Mouse (Mus musculus) common myeloid progenitor, adult 5-6 weeks (primary cell): ENCODE results near the gene Ngef. TPM values are rescaled to one million over a fixed set of nuclear protein-coding genes. Genes with fewer than 3 reads are reported as not detected.

Experiments
- ATAC-seq: replicated peaks from 2 replicates; pipeline ENCODE4 v1.8.0; 2016; ENCODE audit warnings: low read depth, mild to moderate bottlenecking, moderate TSS enrichment, inconsistent platforms; ENCODE audit not compliant: poor library complexity, severe bottlenecking
- total RNA-seq: library from RNA; stranded (forward); fragments of 200-1000, 187-1606 nt; gene quantifications from 2 replicates; pipeline ENCODE4 v1.2.3, GENCODE M21; 2017

Ngef gene
- not detected in 2 replicates for total RNA-seq

GRCm38 (mm10) chr1:87573800-87574215, at the start of gene Ngef:
TSS of gene Ngef (minus strand) at chr1:87573870.
- no peak for ATAC-seq

- ATAC-seq = no peak
These were observed 48.2 kb upstream of the Ngef start for GRCm38 (mm10) chr1:87621858-87622279.

GRCm38 (mm10) chr1:87621146-87621857, 47.6 kb upstream of the Ngef start:
- peak; percentile 13 for ATAC-seq

GRCm38 (mm10) chr1:87620693-87621092, 47.0 kb upstream of the Ngef start:
- ATAC-seq = peak; percentile 9

DNA sequence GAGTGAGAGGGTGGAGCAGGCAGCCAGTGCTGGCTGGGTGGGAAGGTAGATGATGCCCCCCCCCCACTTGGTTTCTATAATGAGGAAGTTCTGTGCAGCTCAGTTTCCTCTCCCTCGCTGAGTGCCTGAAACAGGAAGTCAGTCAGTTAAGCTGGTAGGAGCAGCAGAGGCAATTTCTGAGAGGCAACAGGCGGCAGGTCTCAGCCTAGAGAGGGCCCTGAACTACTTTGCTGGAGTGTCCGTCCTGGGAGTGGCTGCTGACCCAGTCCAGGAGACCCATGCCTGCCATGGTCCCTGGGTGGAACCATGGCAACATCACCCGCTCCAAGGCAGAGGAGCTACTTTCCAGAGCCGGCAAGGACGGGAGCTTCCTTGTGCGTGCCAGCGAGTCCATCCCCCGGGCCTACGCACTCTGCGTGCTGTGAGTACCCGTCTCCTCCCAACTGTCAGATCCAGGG, 46.6 kb upstream of the Ngef start, which contains the start of gene Inpp5d:
Gene Inpp5d (plus strand): TSS at position 102 of the 458 bp plus-strand sequence.
- peak; percentile 66 for ATAC-seq

DNA sequence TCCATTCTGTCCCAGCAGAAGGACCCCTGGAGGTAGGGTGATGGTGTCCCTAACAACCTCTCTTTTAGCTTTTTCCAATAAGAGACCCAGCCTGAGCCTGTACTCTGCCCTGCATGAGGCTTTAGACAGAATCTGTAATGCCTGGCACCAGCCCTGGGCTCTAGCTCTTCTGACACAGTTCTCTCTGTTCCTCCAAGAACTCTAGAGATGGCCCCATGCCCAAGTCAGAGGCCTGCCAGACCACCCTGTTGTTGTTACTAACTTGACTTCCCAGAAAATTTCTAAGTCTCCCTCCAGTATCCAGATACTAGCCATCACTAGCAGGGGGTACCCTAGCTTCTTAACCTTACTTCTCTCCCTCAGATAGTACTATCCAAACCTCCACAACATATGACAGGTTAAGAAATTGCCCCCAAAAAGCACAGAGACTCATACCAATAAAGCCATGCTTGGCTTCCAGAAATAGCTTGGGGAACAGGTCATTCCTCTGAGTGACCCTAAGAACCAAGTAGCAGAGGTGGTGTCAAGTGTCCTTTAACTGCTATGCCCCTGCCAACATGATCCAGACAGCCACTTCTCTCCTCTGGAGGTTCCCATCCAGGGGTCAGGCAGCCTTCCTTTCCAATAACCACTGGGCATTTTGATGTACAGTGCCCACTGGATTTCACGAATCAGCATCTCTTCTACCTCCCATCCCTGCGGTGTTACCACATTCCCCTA, 41.1 kb upstream of the Ngef start:
- no peak for ATAC-seq

GRCm38 (mm10) chr1:87608416-87609046, 34.9 kb upstream of the Ngef start:
- ATAC-seq = peak; percentile 27; the same call in 1 of the 2 replicates

DNA sequence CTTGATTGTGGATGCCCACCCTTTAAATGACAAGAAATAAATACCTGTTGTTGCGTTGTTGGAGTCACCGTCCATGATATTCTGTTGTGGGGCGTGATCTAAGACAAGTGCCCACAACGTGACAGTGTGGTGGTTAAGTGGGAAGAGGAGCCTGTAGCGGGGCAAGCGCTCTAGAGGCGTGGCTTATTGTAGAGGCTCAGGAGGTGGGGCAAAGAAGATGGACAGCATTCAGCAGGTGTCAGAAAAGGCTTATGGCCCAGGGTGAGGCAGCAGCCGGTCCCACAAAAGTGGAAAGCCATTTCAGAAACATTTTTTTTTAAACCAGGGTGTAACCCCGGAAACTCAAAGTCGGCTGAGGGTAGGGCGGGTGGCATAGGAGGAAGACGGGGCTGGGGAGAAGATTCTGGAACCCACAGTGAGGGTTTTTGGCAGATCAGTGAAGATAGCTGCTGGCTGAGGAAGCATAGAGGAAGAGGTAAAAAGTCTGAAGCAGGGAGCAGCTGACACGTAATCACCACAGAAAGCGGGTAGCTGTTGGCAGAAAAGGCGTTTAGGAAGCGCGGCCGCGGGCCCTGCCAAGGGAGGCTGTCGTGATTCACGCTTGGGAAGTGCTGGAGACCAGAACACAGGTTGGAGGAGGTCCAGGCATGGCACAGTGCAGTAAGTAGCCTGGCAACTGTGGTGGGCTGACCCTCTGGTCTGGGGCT, 33.9 kb upstream of the Ngef start:
- ATAC-seq = peak; percentile 74

GRCm38 (mm10) chr1:87605296-87605695, 31.6 kb upstream of the Ngef start:
- no peak for ATAC-seq

DNA sequence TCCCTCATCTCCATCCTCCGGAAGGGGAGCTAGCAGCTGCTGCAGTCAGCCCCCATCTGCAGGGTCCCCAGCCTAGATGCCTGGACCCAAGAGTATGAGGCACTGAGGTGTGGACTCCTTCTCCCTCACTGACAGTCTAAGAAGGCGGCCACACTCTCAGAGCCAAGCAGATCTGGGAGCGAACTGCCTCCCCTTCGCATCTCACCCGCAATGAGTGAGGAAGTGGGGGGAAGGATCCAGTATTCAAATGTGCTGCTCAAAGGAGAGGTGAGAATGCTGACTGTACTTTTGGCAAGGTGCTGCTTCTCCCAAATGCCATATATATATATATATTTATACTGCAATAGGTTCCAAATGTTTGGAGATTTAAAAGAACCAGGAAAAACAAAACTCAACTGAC, 29.7 kb upstream of the Ngef start:
- no peak for ATAC-seq

DNA sequence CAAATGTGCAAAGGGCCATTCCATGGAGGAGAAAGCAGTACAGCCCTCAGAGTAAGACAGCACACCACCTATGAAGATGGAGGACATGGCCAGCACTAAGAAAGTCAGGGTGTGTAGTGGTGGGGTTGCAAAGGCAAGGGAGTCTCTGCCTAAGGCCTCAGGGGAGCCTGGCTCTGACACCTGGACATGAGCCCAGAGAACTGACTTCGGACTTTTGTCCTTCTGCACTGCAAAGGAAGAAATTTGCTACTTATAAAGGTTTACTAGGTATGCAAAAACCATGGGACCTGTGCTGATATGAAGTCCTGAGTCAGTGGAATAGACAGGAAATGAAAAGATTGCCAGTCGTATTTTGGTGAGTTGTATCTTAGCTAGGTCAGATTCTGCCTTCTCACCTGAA, 28.1 kb upstream of the Ngef start:
- ATAC-seq = no peak

- ATAC-seq = no peak
These were observed 26.9 kb upstream of the Ngef start for GRCm38 (mm10) chr1:87600533-87600932.

GRCm38 (mm10) chr1:87594671-87595070, 21.0 kb upstream of the Ngef start:
- no peak for ATAC-seq

DNA sequence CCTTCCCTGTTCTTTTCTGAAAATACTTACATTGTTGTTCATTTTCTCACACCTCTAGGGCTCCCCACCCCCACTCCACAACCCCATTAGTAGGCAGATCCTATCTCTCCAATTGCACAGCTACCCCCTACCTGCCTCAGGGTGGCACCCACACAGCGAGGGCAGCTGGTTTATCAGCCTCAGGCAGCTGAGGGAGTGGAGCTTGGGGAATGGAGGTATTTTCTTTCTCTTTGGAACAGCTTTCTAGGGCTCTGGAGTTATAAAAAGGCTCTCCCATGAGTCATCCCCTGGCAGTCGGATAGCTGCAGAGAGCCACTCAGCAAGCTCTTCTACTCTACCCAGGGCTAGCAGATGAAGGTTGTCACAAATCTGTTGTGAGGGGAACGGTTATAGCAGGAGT, 20.6 kb upstream of the Ngef start:
- ATAC-seq = no peak

- ATAC-seq = no peak
These were observed 16.3 kb upstream of the Ngef start for GRCm38 (mm10) chr1:87589980-87590379.

GRCm38 (mm10) chr1:87589162-87589561, 15.5 kb upstream of the Ngef start:
- ATAC-seq = no peak

DNA sequence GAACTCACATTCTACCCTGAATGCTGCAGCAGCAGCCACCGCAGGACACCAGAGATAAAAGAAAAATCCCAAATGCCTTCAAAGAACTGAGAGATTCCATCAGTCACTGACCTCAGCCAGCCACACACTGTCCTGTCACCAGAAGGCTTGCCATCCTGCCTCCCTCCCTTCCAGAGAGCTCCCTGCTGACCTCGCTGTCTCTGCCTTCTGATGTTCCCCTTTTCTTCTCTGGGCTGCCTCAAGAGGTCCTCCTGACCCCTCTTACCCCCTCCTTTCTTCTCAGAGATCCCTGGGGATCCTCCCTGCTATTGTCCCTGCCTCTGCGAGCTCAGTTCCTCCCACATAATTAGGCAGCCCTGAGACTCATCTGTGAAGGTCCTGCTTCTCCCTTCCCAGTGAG, 7.2 kb upstream of the Ngef start:
- ATAC-seq = peak; percentile 52; the same call in 1 of the 2 replicates

DNA sequence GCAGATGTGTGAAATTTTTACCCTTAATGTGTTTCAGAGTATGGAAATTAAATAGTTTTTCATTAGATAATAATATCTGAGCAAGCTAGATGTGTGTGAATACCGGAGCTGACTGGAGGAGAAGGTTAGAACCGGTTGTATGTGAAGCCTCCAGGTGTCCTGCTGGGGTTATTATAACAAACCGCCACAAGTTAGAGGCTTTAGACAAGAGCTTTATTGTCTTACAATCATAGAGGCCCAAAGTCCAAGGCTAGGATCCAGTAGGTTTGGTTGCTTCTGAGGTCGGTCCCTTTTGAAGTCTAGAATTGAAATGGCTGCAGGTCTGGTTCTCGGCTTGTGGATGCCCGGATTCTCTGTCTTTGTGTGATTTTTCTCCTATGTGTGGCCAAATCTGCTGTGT, 5.3 kb upstream of the Ngef start:
- no peak for ATAC-seq

GRCm38 (mm10) chr1:87574785-87575184, 1.1 kb upstream of the Ngef start:
- no peak for ATAC-seq

GRCm38 (mm10) chr1:87574353-87574752, 683 bp upstream of the Ngef start:
- ATAC-seq = no peak
